Mouse (Mus musculus) intestine, embryonic 14.5 days (tissue): ENCODE results near the gene Rhox3f. TPM values are rescaled to one million over a fixed set of nuclear protein-coding genes. Genes with fewer than 3 reads are reported as not detected.
"Not testable (repeated sequence)": the region's sequence is repeated elsewhere in the genome, so short reads cannot be mapped to it uniquely, and the experiment has no call there.

Source experiments
- ATAC-seq: fragments of 200-750 bp; cut with Nextera tagmentation; replicated peaks from 2 replicates; pipeline ENCODE4 v1.8.0; 2017; ENCODE audit warnings: low read depth, moderate number of reproducible peaks, moderate TSS enrichment, moderate library complexity; ENCODE audit not compliant: low FRiP score, low TSS enrichment
- DNase-seq: peaks from one replicate; pipeline ENCODE4 v3.0.0-alpha.2; 2018; ENCODE audit warnings: low spot score
- H3K27ac ChIP-seq: fragments of 300-500 bp; sonication (generic); 2 replicates; pipeline ENCODE4 v1.5.1; 2014; ENCODE audit warnings: low read depth, mild to moderate bottlenecking, control low read depth
- H3K27me3 ChIP-seq: fragments of 300-500 bp; sonication (generic); replicated peaks from 2 replicates; pipeline ENCODE4 v1.6.1; 2014; ENCODE audit warnings: low read length, control low read depth; ENCODE audit not compliant: control insufficient read depth, insufficient read depth
- H3K36me3 ChIP-seq: fragments of 300-500 bp; sonication (generic); 2 replicates; pipeline ENCODE4 v1.6.1; 2014; ENCODE audit warnings: low read length, control low read depth; ENCODE audit not compliant: control insufficient read depth, insufficient read depth
- H3K4me1 ChIP-seq: fragments of 300-500 bp; sonication (generic); replicated peaks from 2 replicates; pipeline ENCODE4 v1.6.1; 2014; ENCODE audit warnings: low read length, control low read depth, mixed read lengths; ENCODE audit not compliant: control insufficient read depth, insufficient read depth
- H3K4me2 ChIP-seq: fragments of 300-500 bp; sonication (generic); 2 replicates; pipeline ENCODE4 v1.6.1; 2014; ENCODE audit warnings: low read length
- H3K4me3 ChIP-seq: fragments of 300-500 bp; sonication (generic); 2 replicates; pipeline ENCODE4 v1.5.1; 2014; ENCODE audit warnings: low read depth, low read length, control low read depth, mixed read lengths
- H3K9ac ChIP-seq: fragments of 300-500 bp; sonication (generic); 2 replicates; pipeline ENCODE4 v1.6.1; 2014; ENCODE audit warnings: mild to moderate bottlenecking, low read length
- H3K9me3 ChIP-seq: fragments of 300-500 bp; sonication (generic); 2 replicates; pipeline ENCODE4 v1.6.1; 2016; ENCODE audit warnings: low read length, control low read depth; ENCODE audit not compliant: control insufficient read depth
- WGBS: fragments of 180-500 bp; shearing (Covaris S2); extraction: QIAGEN DNeasy Blood & Tissue Kit; methylation state at CpG from one replicate; pipeline ENCODE4 v1.1.7; 2014; 5-methylcytosine and 5-hydroxymethylcytosine counted together
- polyA plus RNA-seq: library from polyadenylated mRNA; unstranded; fragments of >200 nt; fragmentation: Nextera tagmentation; extraction: Ambion mirVana; gene quantifications from 2 replicates; pipeline ENCODE4 v1.2.1, GENCODE M21; 2014

The Rhox3f gene
- not detected in 2 replicates for polyA plus RNA-seq

DNA sequence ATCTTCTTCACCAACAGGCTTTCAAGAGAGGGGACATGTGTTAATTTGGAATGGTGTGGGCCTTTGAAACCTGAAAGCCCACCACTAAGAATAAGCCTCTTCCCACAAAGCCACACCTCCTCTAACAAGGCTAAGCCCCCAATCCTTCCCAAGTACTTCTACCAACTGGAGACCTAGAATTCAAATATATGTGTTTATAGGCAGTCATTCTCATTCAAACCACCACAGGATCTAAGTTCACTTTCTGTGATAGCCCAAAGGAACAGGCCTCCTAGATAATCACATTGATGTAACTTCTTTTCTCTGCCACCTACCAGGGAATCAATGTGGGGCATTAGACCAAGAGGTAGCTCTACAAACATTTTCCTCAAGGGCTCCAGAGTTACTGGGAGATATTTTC lies at the start of gene Rhox3f:
TSS of gene Rhox3f (plus strand) at position 301 of the 400 bp plus-strand sequence.
- DNase-seq, H3K36me3 ChIP-seq, ATAC-seq, H3K27me3 ChIP-seq, H3K4me2 ChIP-seq, H3K9ac ChIP-seq, H3K27ac ChIP-seq, H3K4me1 ChIP-seq, H3K9me3 ChIP-seq, H3K4me3 ChIP-seq: not testable (repeated sequence)

DNA sequence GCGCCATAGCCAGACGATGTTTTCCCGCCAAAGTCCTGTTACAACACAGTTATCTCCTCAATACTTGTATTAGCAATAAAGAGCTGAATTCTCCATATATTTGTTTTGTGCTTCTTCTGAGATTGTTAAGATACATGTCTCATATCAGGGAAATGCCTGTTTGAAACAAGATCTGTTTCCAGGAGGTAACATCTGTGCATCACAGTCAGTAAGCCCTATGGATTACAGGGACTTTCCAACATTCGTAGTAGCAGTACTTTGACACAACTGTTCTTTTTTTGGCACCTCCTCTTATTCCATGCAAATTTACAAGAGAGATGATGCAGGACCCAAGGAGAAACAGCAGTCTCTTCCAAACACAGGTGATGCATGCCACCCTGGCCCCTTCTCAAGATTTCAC lies 39.1 kb upstream of the Rhox3f start, which contains the start of gene Rhox3e:
TSS of gene Rhox3e (plus strand) at position 301 of the 400 bp plus-strand sequence.
- not testable (repeated sequence) for DNase-seq, H3K36me3 ChIP-seq, H3K9ac ChIP-seq, ATAC-seq, H3K9me3 ChIP-seq, H3K4me3 ChIP-seq, H3K27ac ChIP-seq, H3K4me2 ChIP-seq, H3K27me3 ChIP-seq, H3K4me1 ChIP-seq
- no CpG with 5 or more reads among the region's 4 CpGs for WGBS

DNA sequence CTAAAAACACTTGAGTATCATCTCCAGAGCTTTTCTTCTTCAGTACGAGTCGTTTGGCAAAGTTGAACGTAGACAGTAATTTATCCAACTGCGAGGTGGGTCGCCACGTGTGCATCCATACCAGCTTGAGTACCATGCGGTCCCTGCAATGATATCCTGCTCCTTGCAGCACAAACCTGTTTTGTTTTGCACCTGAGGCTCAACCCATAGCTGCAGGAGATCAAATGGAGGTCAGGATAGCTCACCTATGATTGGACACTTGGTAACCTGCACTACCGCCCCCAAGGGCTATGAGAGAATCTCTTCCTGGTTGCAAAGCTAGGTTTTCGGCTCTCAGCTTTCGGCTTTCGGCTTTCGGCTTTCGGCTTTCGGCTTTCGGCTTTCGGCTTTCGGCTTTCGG lies 23.7 kb upstream of the Rhox3f start, which contains the start of gene Rhox4e:
TSS of gene Rhox4e (plus strand) at position 301 of the 400 bp plus-strand sequence.
- H3K36me3 ChIP-seq, H3K4me2 ChIP-seq, H3K9me3 ChIP-seq, H3K4me3 ChIP-seq, H3K9ac ChIP-seq, H3K27me3 ChIP-seq, ATAC-seq, DNase-seq, H3K27ac ChIP-seq, H3K4me1 ChIP-seq: not testable (repeated sequence)
- WGBS, result 100% methylated on average over 10 of the region's 18 CpGs

DNA sequence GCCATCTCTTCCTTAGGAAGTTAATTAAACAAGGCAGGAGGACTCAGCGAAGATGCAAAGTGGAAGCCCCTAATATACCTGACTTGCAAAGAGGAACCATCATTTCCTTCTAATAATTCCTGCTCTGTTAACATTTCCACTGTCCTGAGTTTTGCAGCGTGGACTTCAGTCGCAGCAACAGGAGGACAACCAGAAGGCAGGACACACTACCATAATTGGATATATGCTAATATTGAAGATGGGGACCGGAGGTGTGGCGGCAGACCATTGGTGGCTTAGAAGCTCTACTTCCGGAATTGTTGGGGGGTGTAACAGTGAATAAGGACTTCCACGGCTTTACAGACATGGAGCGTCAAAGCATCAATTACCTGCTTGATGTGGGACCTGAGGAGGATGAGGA lies 9.7 kb upstream of the Rhox3f start, which contains the start of gene Rhox2f:
TSS of gene Rhox2f (plus strand) at position 301 of the 400 bp plus-strand sequence.
- WGBS, result 85% methylated on average over 5 of the region's 8 CpGs
- DNase-seq, ATAC-seq, H3K9ac ChIP-seq, H3K4me2 ChIP-seq, H3K27ac ChIP-seq, H3K36me3 ChIP-seq, H3K27me3 ChIP-seq, H3K9me3 ChIP-seq, H3K4me3 ChIP-seq, H3K4me1 ChIP-seq: not testable (repeated sequence)

DNA sequence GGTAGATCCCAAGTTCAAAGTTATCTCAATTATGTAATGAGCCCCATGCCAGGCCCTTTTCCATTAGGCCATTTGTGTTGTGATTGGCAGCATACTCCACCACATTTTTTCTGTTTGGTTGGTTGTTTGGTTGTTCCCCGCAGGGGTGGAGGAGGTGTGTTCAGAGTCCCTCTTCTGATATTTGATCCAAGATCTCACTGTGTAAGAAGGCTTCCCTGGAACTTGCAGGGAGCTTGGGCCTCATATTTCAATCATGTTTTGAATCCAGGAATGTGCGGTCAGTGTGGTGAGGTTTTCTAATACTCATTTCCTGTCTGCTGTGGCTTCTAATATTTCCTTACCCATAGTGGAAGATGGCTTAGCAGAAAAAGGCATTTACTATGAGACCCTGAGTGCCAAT lies 8.2 kb upstream of the Rhox3f start:
- not testable (repeated sequence) for H3K4me2 ChIP-seq, H3K4me3 ChIP-seq, H3K9me3 ChIP-seq, ATAC-seq, H3K4me1 ChIP-seq, H3K36me3 ChIP-seq, H3K27ac ChIP-seq, H3K27me3 ChIP-seq, H3K9ac ChIP-seq, DNase-seq
- 56% methylated on average over 2 of the region's 2 CpGs for WGBS

DNA sequence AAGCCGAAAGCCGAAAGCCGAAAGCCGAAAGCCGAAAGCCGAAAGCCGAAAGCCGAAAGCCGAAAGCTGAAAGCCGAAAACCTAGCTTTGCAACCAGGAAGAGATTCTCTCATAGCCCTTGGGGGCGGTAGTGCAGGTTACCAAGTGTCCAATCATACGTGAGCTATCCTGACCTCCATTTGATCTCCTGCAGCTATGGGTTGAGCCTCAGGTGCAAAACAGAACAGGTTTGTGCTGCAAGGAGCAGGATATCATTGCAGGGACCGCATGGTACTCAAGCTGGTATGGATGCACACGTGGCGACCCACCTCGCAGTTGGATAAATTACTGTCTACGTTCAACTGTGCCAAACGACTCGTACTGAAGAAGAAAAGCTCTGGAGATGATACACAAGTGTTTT lies 26.8 kb downstream of the Rhox3f start, which contains the start of gene Rhox4f:
TSS of gene Rhox4f (minus strand) at position 101 of the 400 bp plus-strand sequence.
- not testable (repeated sequence) for DNase-seq, H3K36me3 ChIP-seq, H3K9ac ChIP-seq, ATAC-seq, H3K27me3 ChIP-seq, H3K4me2 ChIP-seq, H3K9me3 ChIP-seq, H3K4me3 ChIP-seq, H3K4me1 ChIP-seq, H3K27ac ChIP-seq
- WGBS, result 96% methylated on average over 14 of the region's 19 CpGs

DNA sequence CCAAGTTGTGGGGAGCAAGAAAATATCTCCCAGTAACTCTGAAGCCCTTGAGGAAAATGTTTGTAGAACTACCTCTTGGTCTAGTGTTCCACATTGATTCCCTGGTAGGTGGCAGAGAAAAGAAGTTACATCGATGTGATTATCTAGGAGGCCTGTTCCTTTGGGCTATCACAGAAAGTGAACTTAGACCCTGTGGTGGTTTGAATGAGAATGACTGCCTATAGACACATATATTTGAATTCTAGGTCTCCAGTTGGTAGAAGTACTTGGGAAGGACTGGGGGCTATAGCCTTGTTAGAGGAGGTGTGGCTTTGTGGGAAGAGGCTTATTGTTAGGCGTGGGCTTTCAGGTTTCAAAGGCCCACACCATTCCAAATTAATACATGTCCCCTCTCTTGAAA lies 47.7 kb downstream of the Rhox3f start, which contains the start of gene Rhox3g:
TSS of gene Rhox3g (minus strand) at position 101 of the 400 bp plus-strand sequence.
- not testable (repeated sequence) for H3K27me3 ChIP-seq, H3K9ac ChIP-seq, H3K4me1 ChIP-seq, H3K4me3 ChIP-seq, H3K27ac ChIP-seq, ATAC-seq, H3K9me3 ChIP-seq, DNase-seq, H3K36me3 ChIP-seq, H3K4me2 ChIP-seq
- 81% methylated on average over 2 of the region's 2 CpGs for whole genome bisulfite sequencing

Other genes starting within 250 kb of the Rhox3f start
- gene Rhox3a2, start 201.0 kb upstream of the Rhox3f start, polyA plus RNA-seq, result not detected in 2 replicates
- gene Rhox4a2, start 190.1 kb upstream of the Rhox3f start, polyA plus RNA-seq, result not detected in 2 replicates
- not detected in 2 replicates for gene Rhox2b, start 168.9 kb upstream of the Rhox3f start, polyA plus RNA-seq
- gene Rhox4b, start 148.5 kb upstream of the Rhox3f start, polyA plus RNA-seq, result not detected in 2 replicates
- gene Rhox2c, start 127.3 kb upstream of the Rhox3f start, polyA plus RNA-seq, result not detected in 2 replicates
- not detected in 2 replicates for gene Rhox3c, start 122.4 kb upstream of the Rhox3f start, polyA plus RNA-seq
- not detected in 2 replicates for gene Rhox4c, start 100.7 kb upstream of the Rhox3f start, polyA plus RNA-seq
- not detected in 2 replicates for gene Rhox2d, start 87.6 kb upstream of the Rhox3f start, polyA plus RNA-seq
- 0.13 TPM in 1 of 2 replicates, not detected in the other for gene Rhox4d, start 66.6 kb upstream of the Rhox3f start, polyA plus RNA-seq
- not detected in 2 replicates for gene Rhox2e, start 50.5 kb upstream of the Rhox3f start, polyA plus RNA-seq
- gene Rhox3e, start 39.0 kb upstream of the Rhox3f start, polyA plus RNA-seq, result not detected in 2 replicates
- gene Rhox4e, start 23.6 kb upstream of the Rhox3f start, polyA plus RNA-seq, result not detected in 2 replicates
- 0.23 TPM in 1 of 2 replicates, not detected in the other for gene Rhox2f, start 9.6 kb upstream of the Rhox3f start, polyA plus RNA-seq
- not detected in 2 replicates for gene Rhox4f, start 26.7 kb downstream of the Rhox3f start, polyA plus RNA-seq
- not detected in 2 replicates for gene Rhox3g, start 47.6 kb downstream of the Rhox3f start, polyA plus RNA-seq
- gene Rhox2g, start 62.5 kb downstream of the Rhox3f start, polyA plus RNA-seq, result not detected in 2 replicates
- not detected in 2 replicates for gene Rhox4g, start 70.3 kb downstream of the Rhox3f start, polyA plus RNA-seq
- not detected in 2 replicates for gene Rhox3h, start 87.8 kb downstream of the Rhox3f start, polyA plus RNA-seq
- not detected in 2 replicates for gene Rhox2h, start 92.3 kb downstream of the Rhox3f start, polyA plus RNA-seq
- 3.9 and 4.0 TPM in 2 replicates for gene Rhox5, start 223.8 kb downstream of the Rhox3f start, polyA plus RNA-seq
- gene Rhox6, start 245.9 kb downstream of the Rhox3f start, polyA plus RNA-seq, result not detected in 2 replicates